Mouse (Mus musculus): ENCODE results near the gene Klf1.

Gene Klf1

GRCm38 (mm10) chr8:84901752-84902151, at the start of gene Klf1:
Gene Klf1 (plus strand): TSS chr8:84901928.
- DNase-seq (ENCODE audit: low read depth, low spot score), result no peak

GRCm38 (mm10) chr8:84856434-84856833, 45.3 kb upstream of the Klf1 start:
- no peak for DNase-seq (ENCODE audit: low read depth, low spot score)

GRCm38 (mm10) chr8:84856864-84857441, 44.8 kb upstream of the Klf1 start, which contains the start of gene Farsa:
Gene Farsa (plus strand): TSS chr8:84856989.
- peak; percentile 87 for DNase-seq (ENCODE audit: low read depth, low spot score)

GRCm38 (mm10) chr8:84871376-84872308, 30.1 kb upstream of the Klf1 start, which contains the start of gene Syce2:
Gene Syce2 (plus strand): TSS chr8:84872111.
- DNase-seq (ENCODE audit: low read depth, low spot score), result peak; percentile 33

GRCm38 (mm10) chr8:84872309-84872965, 29.3 kb upstream of the Klf1 start:
- DNase-seq (ENCODE audit: low read depth, low spot score), result peak; percentile 40

GRCm38 (mm10) chr8:84873016-84873415, 28.7 kb upstream of the Klf1 start:
- DNase-seq (ENCODE audit: low read depth, low spot score), result no peak

- DNase-seq (ENCODE audit: low read depth, low spot score), result no peak
Observed at GRCm38 (mm10) chr8:84874339-84874738, 27.4 kb upstream of the Klf1 start.

GRCm38 (mm10) chr8:84877297-84878035, 24.3 kb upstream of the Klf1 start:
- DNase-seq (ENCODE audit: low read depth, low spot score), result no peak

- no peak for DNase-seq (ENCODE audit: low read depth, low spot score)
Observed at GRCm38 (mm10) chr8:84878915-84879314, 22.8 kb upstream of the Klf1 start.

- no peak for DNase-seq (ENCODE audit: low read depth, low spot score)
Observed at GRCm38 (mm10) chr8:84884728-84885127, 17.0 kb upstream of the Klf1 start.

GRCm38 (mm10) chr8:84888280-84888679, 13.4 kb upstream of the Klf1 start:
- DNase-seq (ENCODE audit: low read depth, low spot score), result no peak

GRCm38 (mm10) chr8:84889141-84889540, 12.6 kb upstream of the Klf1 start:
- no peak for DNase-seq (ENCODE audit: low read depth, low spot score)

GRCm38 (mm10) chr8:84892993-84893708, 8.6 kb upstream of the Klf1 start:
- DNase-seq (ENCODE audit: low read depth, low spot score), result no peak

- DNase-seq (ENCODE audit: low read depth, low spot score), result peak; percentile 93
Observed at GRCm38 (mm10) chr8:84893709-84894134, 8.0 kb upstream of the Klf1 start, which contains the start of gene Gcdh. Gene Gcdh (minus strand): TSS chr8:84893921.

GRCm38 (mm10) chr8:84895963-84896362, 5.8 kb upstream of the Klf1 start:
- no peak for DNase-seq (ENCODE audit: low read depth, low spot score)

GRCm38 (mm10) chr8:84901071-84901470, 657 bp upstream of the Klf1 start:
- DNase-seq (ENCODE audit: low read depth, low spot score), result no peak

GRCm38 (mm10) chr8:84902367-84902919, 715 bp downstream of the Klf1 start:
- DNase-seq (ENCODE audit: low read depth, low spot score), result no peak

GRCm38 (mm10) chr8:84902920-84903661, 1.4 kb downstream of the Klf1 start:
- DNase-seq (ENCODE audit: low read depth, low spot score), result peak; percentile 90

- DNase-seq (ENCODE audit: low read depth, low spot score), result no peak
Observed at GRCm38 (mm10) chr8:84904351-84904750, 2.6 kb downstream of the Klf1 start.

GRCm38 (mm10) chr8:84907037-84907436, 5.3 kb downstream of the Klf1 start:
- DNase-seq (ENCODE audit: low read depth, low spot score), result no peak

Data from WW6 (cell line).